Mouse (Mus musculus) testis, adult 2 months (tissue): ENCODE results near the gene Zc3h18.

ENCODE experiments used
- CTCF ChIP-seq: fragments of 200-500 bp; IDR thresholded peaks from 2 replicates; pipeline ENCODE4 v1.5.1; 2012; ENCODE audit warnings: low read depth, mild to moderate bottlenecking, inconsistent platforms, low read length, moderate library complexity; ENCODE audit not compliant: control insufficient read depth, insufficient read depth, insufficient replicate concordance
- POLR2A ChIP-seq: fragments of 200-500 bp; IDR thresholded peaks from 2 replicates; pipeline ENCODE4 v1.6.1; 2012; ENCODE audit warnings: low read depth, mild to moderate bottlenecking, inconsistent platforms, low read length, moderate library complexity; ENCODE audit not compliant: control insufficient read depth

DNA sequence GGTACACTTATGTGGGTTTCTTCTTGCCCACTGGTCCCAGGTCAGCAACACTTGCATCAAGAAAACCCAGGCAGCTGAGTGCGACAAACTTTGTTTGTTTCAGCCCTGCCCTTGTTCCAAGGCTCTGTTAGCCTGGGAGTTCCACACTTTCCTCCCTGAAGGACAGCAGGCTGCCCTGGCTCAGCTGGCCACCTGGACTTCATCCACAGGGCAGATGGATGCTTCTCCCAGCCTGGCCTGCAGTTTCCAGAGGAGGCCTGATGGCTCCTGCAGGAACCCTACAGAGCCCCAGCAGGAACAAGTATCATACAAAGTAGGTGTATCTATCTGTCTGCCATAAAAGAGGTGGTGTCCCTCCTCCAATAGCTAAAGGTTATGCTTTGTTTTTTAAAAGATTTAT, 64.9 kb downstream of the Zc3h18 start:
- TF ChIP-seq CTCF, result no peak
- no peak for TF ChIP-seq POLR2A
